Mouse (Mus musculus) myocyte (in vitro differentiated cells): ENCODE measurements at regions not wholly inside any gene's neighbourhood (a gene's known extent, or its start where the extent isn't known, plus 50 kb on each side); places are given as distances from the start of the nearest gene placed in this dataset.
"Not testable (repeated sequence)": the region's sequence is repeated elsewhere in the genome, so short reads cannot be mapped to it uniquely, and the experiment has no call there.

ENCODE experiments used
- MYOD1 ChIP-seq, 3 experiments: IDR thresholded peaks; one replicate each; pipeline ENCODE4 v1.6.1; 2011; ENCODE audit warnings: control low read depth in 2 of 3, low read depth in 2 of 3, mild to moderate bottlenecking in 2 of 3, moderate library complexity in 1 of 3; ENCODE audit not compliant: insufficient read length in 2 of 3, control insufficient read depth in 1 of 3
- POLR2A ChIP-seq: IDR thresholded peaks from one replicate; pipeline ENCODE4 v1.6.1; 2011; ENCODE audit warnings: low read depth, mild to moderate bottlenecking, control low read depth, moderate library complexity; ENCODE audit not compliant: insufficient read length
- POLR2AphosphoS2 ChIP-seq: IDR thresholded peaks from one replicate; pipeline ENCODE4 v1.6.1; 2011; ENCODE audit warnings: low read depth, control low read depth; ENCODE audit not compliant: insufficient read length
- TCF12 ChIP-seq: IDR thresholded peaks from one replicate; pipeline ENCODE4 v1.6.1; 2011; ENCODE audit warnings: mild to moderate bottlenecking, control low read depth; ENCODE audit not compliant: poor library complexity, insufficient read depth, severe bottlenecking
- USF1 ChIP-seq: IDR thresholded peaks from one replicate; pipeline ENCODE4 v1.6.1; 2011; ENCODE audit warnings: low read depth, mild to moderate bottlenecking, control low read depth, moderate library complexity

DNA sequence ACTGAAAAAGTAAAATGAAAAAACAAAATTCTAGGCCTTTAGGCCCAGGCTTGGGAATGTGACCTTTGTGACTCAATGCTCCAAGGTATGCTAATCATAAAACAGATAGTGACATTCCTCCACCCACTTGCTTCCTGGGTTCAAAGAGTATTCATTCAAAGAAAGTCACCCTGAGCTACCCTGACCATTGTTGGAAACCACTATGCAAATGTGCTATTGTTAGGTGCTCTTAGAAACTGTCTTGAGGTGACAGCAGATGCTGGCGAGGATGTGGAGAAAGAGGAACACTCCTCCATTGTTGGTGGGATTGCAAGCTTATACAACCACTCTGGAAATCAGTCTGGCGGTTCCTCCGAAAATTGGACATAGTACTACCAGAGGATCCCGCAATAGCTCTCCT is 1075.7 kb downstream of the Ankrd7 start:
- not testable (repeated sequence) for TF ChIP-seq POLR2A; TCF12; MYOD1 (IDR thresholded peaks at IDR 0.05; ENCODE audit: control insufficient read depth in 1 of 3, insufficient read length in 2 of 3, low read depth in 2 of 3); USF1; POLR2AphosphoS2
